Mouse (Mus musculus): ENCODE measurements around the gene Dcaf5.

DNA sequence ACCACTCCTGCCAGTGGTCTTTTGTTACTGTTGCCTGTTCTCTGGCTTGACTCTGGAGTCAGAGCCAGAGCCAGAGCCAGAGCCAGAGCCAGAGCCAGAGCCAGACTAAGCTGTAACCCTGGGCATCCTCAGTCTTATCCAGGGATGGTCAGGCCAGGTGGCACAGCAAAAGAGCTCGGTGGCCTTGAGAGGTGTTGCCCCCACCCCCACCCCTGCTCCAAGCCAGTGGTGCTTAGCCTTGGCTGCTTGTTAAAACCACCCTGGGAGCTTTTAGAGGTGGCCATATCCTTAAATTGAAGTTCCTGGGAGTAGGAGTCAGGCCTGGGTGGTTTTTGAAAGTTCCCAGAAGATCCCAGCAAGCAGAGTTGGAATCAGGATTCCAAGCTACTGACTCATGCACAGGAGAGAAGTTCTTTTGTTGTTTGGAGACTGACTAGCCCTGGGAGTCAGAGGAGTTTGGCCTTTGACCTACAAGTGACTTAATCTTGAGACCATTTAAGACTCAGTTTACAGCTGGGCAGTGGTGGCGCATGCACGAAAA is 144.4 kb downstream of the Dcaf5 start:
- TF ChIP-seq CTCF (IDR thresholded peaks at IDR 0.05; ENCODE audit: control insufficient read depth, insufficient read depth, low read length): no peak
- no peak for TF ChIP-seq POLR2A (IDR thresholded peaks at IDR 0.05; ENCODE audit: borderline replicate concordance, control insufficient read depth, low read depth, low read length)

All from bone marrow, adult 2 months (tissue).